Mouse (Mus musculus) MEL (cell line): ENCODE results near the gene Elp5. TPM values are rescaled to one million over a fixed set of nuclear protein-coding genes. Genes with fewer than 3 reads are reported as not detected.

Experiments
- DNase-seq: peaks from one replicate; pipeline ENCODE4 v3.0.0; 2011; ENCODE audit warnings: low read depth, low spot score
- H3K27ac ChIP-seq: 2 replicates; pipeline ENCODE4 v1.5.1; 2012; ENCODE audit warnings: low read depth, mild to moderate bottlenecking, control low read depth, low read length, moderate library complexity; ENCODE audit not compliant: control insufficient read depth
- H3K27me3 ChIP-seq, 2 experiments: fragments of 150-350 bp in 1 of 2; sonication (generic) in 1 of 2; 2 replicates each; pipeline ENCODE4 v1.6.1; 2012; ENCODE audit warnings: low read length in 2 of 2, mild to moderate bottlenecking in 2 of 2, improper control_type of control experiment in 1 of 2, moderate library complexity in 1 of 2; ENCODE audit not compliant: insufficient read depth in 2 of 2, control insufficient read depth in 1 of 2
- H3K36me3 ChIP-seq, 2 experiments: 2 replicates each; pipeline ENCODE4 v1.6.1; 2012 to 2014; ENCODE audit warnings: low read length in 2 of 2, improper control_type of control experiment in 1 of 2, inconsistent platforms in 1 of 2, mild to moderate bottlenecking in 1 of 2; ENCODE audit not compliant: insufficient read depth in 2 of 2, control insufficient read depth in 1 of 2
- H3K4me1 ChIP-seq, 2 experiments: fragments of 150-350 bp in 1 of 2; sonication (generic) in 1 of 2; 2 replicates each; pipeline ENCODE4 v1.6.1; 2012; ENCODE audit warnings: low read length in 2 of 2, improper control_type of control experiment in 1 of 2, mild to moderate bottlenecking in 1 of 2; ENCODE audit not compliant: insufficient read depth in 2 of 2, control insufficient read depth in 1 of 2
- H3K4me3 ChIP-seq, 2 experiments: fragments of 150-350 bp in 1 of 2; sonication (generic) in 1 of 2; 2 replicates each; pipeline ENCODE4 v1.5.1; 2012; ENCODE audit warnings: low read depth in 2 of 2, low read length in 2 of 2, mild to moderate bottlenecking in 2 of 2, moderate library complexity in 2 of 2, control low read depth in 1 of 2, improper control_type of control experiment in 1 of 2; ENCODE audit not compliant: control insufficient read depth in 1 of 2, insufficient read depth in 1 of 2
- H3K79me2 ChIP-seq: 2 replicates; pipeline ENCODE4 v1.6.1; 2012; ENCODE audit warnings: mild to moderate bottlenecking, low read length, moderate library complexity; ENCODE audit not compliant: control insufficient read depth, poor library complexity, insufficient read depth
- H3K9ac ChIP-seq: 2 replicates; pipeline ENCODE4 v1.6.1; 2012; ENCODE audit warnings: low read depth, mild to moderate bottlenecking, control low read depth, low read length, moderate library complexity; ENCODE audit not compliant: control insufficient read depth, poor library complexity, severe bottlenecking
- H3K9me3 ChIP-seq: fragments of 150-350 bp; sonication (generic); replicated peaks from 2 replicates; pipeline ENCODE4 v1.6.1; 2012; ENCODE audit warnings: mild to moderate bottlenecking, low read length, improper control_type of control experiment, moderate library complexity; ENCODE audit not compliant: insufficient read depth
- E2F4 ChIP-seq: IDR thresholded peaks from 2 replicates; pipeline ENCODE4 v1.6.1; 2011; ENCODE audit warnings: low read depth, low read length, improper control_type of control experiment, borderline replicate concordance
- EP300 ChIP-seq, 2 experiments: IDR thresholded peaks; 2 replicates each; pipeline ENCODE4 v1.6.1; 2011; ENCODE audit warnings: improper control_type of control experiment in 2 of 2, low read length in 2 of 2, low read depth in 1 of 2, mild to moderate bottlenecking in 1 of 2
- HCFC1 ChIP-seq: IDR thresholded peaks from 2 replicates; pipeline ENCODE4 v1.6.1; 2012; ENCODE audit warnings: low read depth, mild to moderate bottlenecking, inconsistent platforms, low read length, improper control_type of control experiment, moderate library complexity
- JUND ChIP-seq: IDR thresholded peaks from 2 replicates; pipeline ENCODE4 v1.6.1; 2011; ENCODE audit warnings: low read depth, mild to moderate bottlenecking, improper control_type of control experiment, low read length
- MAX ChIP-seq: IDR thresholded peaks from 2 replicates; pipeline ENCODE4 v1.6.1; 2011; ENCODE audit warnings: low read length, improper control_type of control experiment
- MYB ChIP-seq: IDR thresholded peaks from 2 replicates; pipeline ENCODE4 v1.6.1; 2011; ENCODE audit warnings: mild to moderate bottlenecking, low read depth, low read length, improper control_type of control experiment
- MYC ChIP-seq: IDR thresholded peaks from 2 replicates; pipeline ENCODE4 v1.6.1; 2011; ENCODE audit warnings: low read depth, mild to moderate bottlenecking, low read length, improper control_type of control experiment, moderate library complexity
- NRF1 ChIP-seq: IDR thresholded peaks from 2 replicates; pipeline ENCODE4 v1.6.1; 2014; ENCODE audit warnings: low read depth, mild to moderate bottlenecking, inconsistent platforms, low read length, improper control_type of control experiment, moderate library complexity; ENCODE audit not compliant: poor library complexity, insufficient read depth, severe bottlenecking
- POLR2AphosphoS2 ChIP-seq: IDR thresholded peaks from 2 replicates; pipeline ENCODE4 v1.6.1; 2011; ENCODE audit warnings: low read length, improper control_type of control experiment
- POLR2AphosphoS5 ChIP-seq: IDR thresholded peaks from 2 replicates; pipeline ENCODE4 v1.6.1; 2012; ENCODE audit warnings: low read depth, borderline replicate concordance, mild to moderate bottlenecking, inconsistent platforms, low read length, moderate library complexity, mixed read lengths
- RAD21 ChIP-seq: IDR thresholded peaks from 2 replicates; pipeline ENCODE4 v1.6.1; 2011; ENCODE audit warnings: mild to moderate bottlenecking, low read depth, low read length, improper control_type of control experiment
- RCOR1 ChIP-seq: IDR thresholded peaks from 2 replicates; pipeline ENCODE4 v1.6.1; 2012; ENCODE audit warnings: low read depth, mild to moderate bottlenecking, inconsistent platforms, low read length, improper control_type of control experiment
- SMC3 ChIP-seq: IDR thresholded peaks from 2 replicates; pipeline ENCODE4 v1.6.1; 2011; ENCODE audit warnings: low read depth, low read length, improper control_type of control experiment
- USF1 ChIP-seq: IDR thresholded peaks from 2 replicates; pipeline ENCODE4 v1.6.1; 2014; ENCODE audit warnings: low read depth, mild to moderate bottlenecking, inconsistent platforms, low read length, improper control_type of control experiment, moderate library complexity
- ZKSCAN1 ChIP-seq: IDR thresholded peaks from 2 replicates; pipeline ENCODE4 v1.6.1; 2012; ENCODE audit warnings: low read depth, mild to moderate bottlenecking, inconsistent platforms, low read length, improper control_type of control experiment, moderate library complexity
- ZMIZ1 ChIP-seq: IDR thresholded peaks from 2 replicates; pipeline ENCODE4 v1.6.1; 2012; ENCODE audit warnings: low read depth, mild to moderate bottlenecking, inconsistent platforms, low read length, improper control_type of control experiment, moderate library complexity
- ZNF384 ChIP-seq: IDR thresholded peaks from 2 replicates; pipeline ENCODE4 v1.6.1; 2012; ENCODE audit warnings: low read depth, mild to moderate bottlenecking, inconsistent platforms, low read length, improper control_type of control experiment
- polyA plus RNA-seq, 2 experiments: library from polyadenylated mRNA; stranded (reverse) in 1 of 2; unstranded in 1 of 2; fragments of >175 nt in 1 of 2; fragments of >200 nt in 1 of 2; gene quantifications; 2 replicates each; pipeline versions ENCODE4 v1.2.1 to v1.2.4; 2012; ENCODE audit warnings: low replicate concordance in 2 of 2, low read depth in 1 of 2; ENCODE audit not compliant: insufficient read length in 2 of 2, insufficient read depth in 1 of 2, missing spikeins in 1 of 2
- total RNA-seq: library from RNA; depleted of rRNA; stranded (reverse); fragments of 300-350 nt; gene quantifications from 2 replicates; pipeline ENCODE4 v1.2.3, GENCODE M21; 2012

Gene Elp5
- total and polyA plus RNA-seq, 3 experiments = 189 to 222 TPM; not detected in 1

DNA sequence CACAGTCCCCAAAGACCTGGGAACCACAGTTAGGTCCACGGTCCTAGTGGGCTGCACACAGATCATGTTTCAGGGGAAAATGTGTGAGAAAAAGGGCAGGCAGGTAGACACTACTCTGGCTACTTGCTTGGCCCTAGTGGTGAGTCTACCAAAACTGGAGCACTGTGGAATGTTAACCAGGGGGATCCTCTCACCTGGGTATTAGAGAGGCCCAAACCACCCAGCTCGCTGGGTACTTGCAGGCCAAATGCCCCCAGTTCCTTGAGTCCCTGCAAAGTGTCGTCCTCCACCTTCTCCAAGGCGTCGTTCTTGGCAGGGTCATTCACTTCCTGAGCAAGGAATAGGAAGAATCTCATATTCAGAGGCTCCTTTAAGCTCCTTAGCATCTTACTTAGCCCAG is 31.7 kb upstream of the Elp5 start:
- H3K79me2 ChIP-seq = peaks cover 12% of the 10 kb centered on the region
- peaks cover 0 to 25% of the 10 kb centered on the region in 2 experiments; a peak in 3 of 4 replicates for H3K36me3 ChIP-seq
- H3K9me3 ChIP-seq = no peaks in the 10 kb centered on the region
- H3K4me1 ChIP-seq = peaks cover 6 to 24% of the 10 kb centered on the region in 2 experiments
- H3K27me3 ChIP-seq = no peaks in the 10 kb centered on the region
- DNase-seq = no peak
- TF ChIP-seq SMC3 (no peak), ZMIZ1 (no peak), POLR2AphosphoS5 (no peak), POLR2AphosphoS2 (no peak), JUND (no peak), ZKSCAN1 (no peak), E2F4 (no peak), RAD21 (no peak), MYB (no peak), RCOR1 (no peak)
- H3K27ac ChIP-seq = no peak overlapping the region
- no peak overlapping the region for H3K9ac ChIP-seq
- no peak overlapping the region for H3K4me3 ChIP-seq

DNA sequence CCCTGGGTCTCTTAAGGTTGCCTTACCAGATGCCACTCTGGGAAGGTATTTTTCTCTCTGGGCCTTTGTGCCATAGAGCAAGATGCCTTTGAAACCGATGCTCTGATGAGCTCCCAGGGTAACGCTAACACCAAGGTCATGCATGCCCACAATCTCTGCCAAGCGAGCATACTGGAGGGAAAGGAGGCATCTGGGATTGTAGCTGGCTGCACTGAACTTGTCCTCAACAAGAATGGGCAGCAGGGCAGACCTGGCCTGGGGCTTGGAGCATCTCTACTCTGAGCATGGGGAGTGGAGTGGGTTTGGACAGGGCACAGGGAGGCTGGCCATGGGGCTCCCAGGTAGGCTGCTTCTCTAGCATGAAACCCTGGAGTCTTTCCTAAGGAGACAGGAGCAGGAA is 31.1 kb upstream of the Elp5 start:
- peaks cover 6 to 20% of the 10 kb centered on the region in 2 experiments for H3K4me1 ChIP-seq
- no peaks in the 10 kb centered on the region for H3K27me3 ChIP-seq
- DNase-seq = no peak
- peaks cover 5% of the 10 kb centered on the region for H3K79me2 ChIP-seq
- H3K27ac ChIP-seq = no peak overlapping the region
- no peak overlapping the region for H3K4me3 ChIP-seq
- no peak for TF ChIP-seq NRF1
- TF ChIP-seq HCFC1 = no peak
- no peak for TF ChIP-seq MYC
- no peak for TF ChIP-seq ZNF384
- TF ChIP-seq RAD21 = no peak
- TF ChIP-seq EP300 (IDR thresholded peaks at IDR 0.05; ENCODE audit: low read depth in 1 of 2, low read length in 2 of 2) = no peak
- TF ChIP-seq MAX = no peak
- TF ChIP-seq USF1 = no peak
- H3K9ac ChIP-seq = no peak overlapping the region
- H3K36me3 ChIP-seq = peaks cover 3 to 21% of the 10 kb centered on the region in 2 experiments
- no peaks in the 10 kb centered on the region for H3K9me3 ChIP-seq
